Mouse (Mus musculus): Measurements from ENCODE around the gene Itpk1. TPM values are rescaled to one million over a fixed set of nuclear protein-coding genes. Genes with fewer than 3 reads are reported as not detected.

Gene Itpk1
- polyA plus RNA-seq, 1 experiment: 324 TPM

GRCm38 (mm10) chr12:102691180-102691579, 13.6 kb downstream of the Itpk1 start:
- Histone ChIP-seq H3K36me3 (ENCODE audit: control insufficient read depth, insufficient read depth, low read length) (peaks cover 7% of the 10 kb centered on the region), H3K27me3 (ENCODE audit: control insufficient read depth, insufficient read depth, low read length) (no peaks in the 10 kb centered on the region), H3K4me3 (ENCODE audit: low read depth, low read length) (peak overlapping the region; percentile 13), H3K4me1 (ENCODE audit: control insufficient read depth, insufficient read depth, insufficient read length, low read length) (peaks cover 69% of the 10 kb centered on the region), H3K27ac (ENCODE audit: insufficient read depth, low read depth, low read length) (peak overlapping the region; percentile 94)
- 11% methylated on average over 11 of the region's 11 CpGs for WGBS
- TF ChIP-seq CTCF (IDR thresholded peaks at IDR 0.05; ENCODE audit: extremely low read depth, insufficient read length, insufficient replicate concordance, low read depth, low read length) (no peak), POLR2A (IDR thresholded peaks at IDR 0.05; ENCODE audit: low read depth, low read length) (peak; percentile 24; the same call in 1 of the 2 replicates)

DNA sequence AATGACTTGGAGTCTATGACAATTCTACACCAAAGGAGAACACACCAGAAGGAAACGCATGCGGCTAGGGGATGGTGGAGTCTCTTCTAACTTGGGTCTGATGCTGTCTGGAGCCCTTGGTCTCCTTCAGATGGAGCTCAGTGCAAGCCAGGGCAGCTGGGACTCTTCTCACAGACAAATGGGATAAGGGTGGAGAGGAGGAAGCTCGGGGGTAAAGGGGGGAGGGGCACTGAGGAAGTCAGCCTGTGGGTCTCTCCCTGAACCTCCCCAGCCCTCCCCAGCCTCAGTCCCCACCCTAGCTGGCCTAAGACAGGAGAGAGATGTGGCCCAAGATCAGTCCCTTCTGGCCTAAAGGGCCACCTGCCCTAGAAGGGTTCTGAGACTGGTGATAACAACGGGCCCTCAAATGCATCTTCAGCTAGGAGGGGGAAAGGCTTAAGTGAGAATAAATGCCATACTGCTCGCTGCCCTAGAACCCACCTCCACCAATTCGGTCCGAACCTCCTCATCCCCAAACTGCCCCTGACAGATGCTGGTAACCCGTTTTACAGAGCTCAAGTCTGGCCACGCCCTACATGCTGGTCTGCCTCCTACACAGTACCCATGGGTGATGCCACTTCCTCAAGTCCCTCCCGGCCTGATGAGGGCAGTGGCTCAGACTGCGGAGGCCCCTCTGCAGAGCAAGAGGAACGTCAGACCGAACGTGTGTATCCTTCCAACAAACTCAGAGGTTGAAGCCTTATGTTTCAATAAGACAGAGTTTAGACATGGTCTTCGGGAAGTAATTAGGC, 14.8 kb downstream of the Itpk1 start:
- TF ChIP-seq CTCF (IDR thresholded peaks at IDR 0.05; ENCODE audit: extremely low read depth, insufficient read length, insufficient replicate concordance, low read depth, low read length) (no peak), POLR2A (IDR thresholded peaks at IDR 0.05; ENCODE audit: low read depth, low read length) (no peak)
- Histone ChIP-seq H3K27me3 (ENCODE audit: control insufficient read depth, insufficient read depth, low read length) (no peaks in the 10 kb centered on the region), H3K4me1 (ENCODE audit: control insufficient read depth, insufficient read depth, insufficient read length, low read length) (peaks cover 72% of the 10 kb centered on the region), H3K27ac (ENCODE audit: insufficient read depth, low read depth, low read length) (peak overlapping the region; percentile 94), H3K36me3 (ENCODE audit: control insufficient read depth, insufficient read depth, low read length) (peaks cover 7% of the 10 kb centered on the region), H3K4me3 (ENCODE audit: low read depth, low read length) (no peak overlapping the region)
- WGBS: 53% methylated on average over 15 of the region's 15 CpGs

GRCm38 (mm10) chr12:102686321-102686720, 18.4 kb downstream of the Itpk1 start:
- no peak overlapping the region for H3K4me3 ChIP-seq (ENCODE audit: low read depth, low read length)
- peaks cover 16% of the 10 kb centered on the region for H3K36me3 ChIP-seq (ENCODE audit: control insufficient read depth, insufficient read depth, low read length)
- H3K4me1 ChIP-seq (ENCODE audit: control insufficient read depth, insufficient read depth, insufficient read length, low read length): peaks cover 79% of the 10 kb centered on the region
- peak overlapping the region; percentile 99 for H3K27ac ChIP-seq (ENCODE audit: insufficient read depth, low read depth, low read length)
- no peaks in the 10 kb centered on the region for H3K27me3 ChIP-seq (ENCODE audit: control insufficient read depth, insufficient read depth, low read length)
- TF ChIP-seq CTCF (IDR thresholded peaks at IDR 0.05; ENCODE audit: extremely low read depth, insufficient read length, insufficient replicate concordance, low read depth, low read length) (no peak), POLR2A (IDR thresholded peaks at IDR 0.05; ENCODE audit: low read depth, low read length) (no peak)
- WGBS: 78% methylated on average over 5 of the region's 5 CpGs

GRCm38 (mm10) chr12:102685523-102685931, 19.2 kb downstream of the Itpk1 start:
- peaks cover 21% of the 10 kb centered on the region for H3K36me3 ChIP-seq (ENCODE audit: control insufficient read depth, insufficient read depth, low read length)
- 23% methylated on average over 9 of the region's 9 CpGs for WGBS
- peaks cover 79% of the 10 kb centered on the region for H3K4me1 ChIP-seq (ENCODE audit: control insufficient read depth, insufficient read depth, insufficient read length, low read length)
- H3K27ac ChIP-seq (ENCODE audit: insufficient read depth, low read depth, low read length): peak overlapping the region; percentile 99
- H3K4me3 ChIP-seq (ENCODE audit: low read depth, low read length): peak overlapping the region; percentile 12; the same call in 1 of the 2 replicates
- H3K27me3 ChIP-seq (ENCODE audit: control insufficient read depth, insufficient read depth, low read length): no peaks in the 10 kb centered on the region
- TF ChIP-seq POLR2A (IDR thresholded peaks at IDR 0.05; ENCODE audit: low read depth, low read length): no peak
- TF ChIP-seq CTCF (IDR thresholded peaks at IDR 0.05; ENCODE audit: extremely low read depth, insufficient read length, insufficient replicate concordance, low read depth, low read length): no peak

DNA sequence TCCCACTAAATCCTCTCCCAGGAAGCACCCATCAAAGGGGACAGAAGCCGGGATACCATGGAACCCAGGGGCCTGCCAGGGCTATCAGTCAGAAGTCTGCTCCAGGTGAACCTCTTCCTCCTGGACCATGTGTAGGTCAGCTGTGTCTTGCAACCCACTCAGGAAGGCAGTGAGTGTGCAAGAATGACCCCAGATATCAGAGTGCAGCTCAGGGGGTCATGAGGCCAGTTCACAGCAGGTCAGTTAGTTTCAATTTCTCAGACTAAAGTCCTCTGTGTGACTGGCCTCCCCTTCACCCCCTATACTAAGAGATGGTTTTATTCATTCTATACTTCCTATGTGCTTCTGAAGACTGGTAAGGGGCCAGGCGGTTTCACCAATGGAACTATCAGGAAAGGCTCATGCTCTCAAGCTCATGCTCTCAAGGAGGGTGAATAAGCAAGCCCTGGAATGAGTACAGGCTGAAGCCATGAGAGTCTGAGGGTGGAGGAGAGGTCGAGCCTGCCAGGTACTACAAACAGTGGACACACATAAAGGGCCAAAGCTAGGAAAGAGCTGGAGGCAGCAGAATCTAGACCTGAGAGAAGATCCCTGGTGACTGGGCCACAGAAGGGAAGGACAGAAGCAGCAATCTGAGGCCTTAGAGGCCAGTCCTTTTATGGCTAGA, 19.9 kb downstream of the Itpk1 start:
- H3K4me3 ChIP-seq (ENCODE audit: low read depth, low read length): peak overlapping the region; percentile 12; the same call in 1 of the 2 replicates
- peaks cover 79% of the 10 kb centered on the region for H3K4me1 ChIP-seq (ENCODE audit: control insufficient read depth, insufficient read depth, insufficient read length, low read length)
- H3K36me3 ChIP-seq (ENCODE audit: control insufficient read depth, insufficient read depth, low read length): peaks cover 21% of the 10 kb centered on the region
- no peaks in the 10 kb centered on the region for H3K27me3 ChIP-seq (ENCODE audit: control insufficient read depth, insufficient read depth, low read length)
- 56% methylated on average over 3 of the region's 3 CpGs for WGBS
- H3K27ac ChIP-seq (ENCODE audit: insufficient read depth, low read depth, low read length): peak overlapping the region; percentile 99
- TF ChIP-seq CTCF (IDR thresholded peaks at IDR 0.05; ENCODE audit: extremely low read depth, insufficient read length, insufficient replicate concordance, low read depth, low read length) (no peak), POLR2A (IDR thresholded peaks at IDR 0.05; ENCODE audit: low read depth, low read length) (no peak)

DNA sequence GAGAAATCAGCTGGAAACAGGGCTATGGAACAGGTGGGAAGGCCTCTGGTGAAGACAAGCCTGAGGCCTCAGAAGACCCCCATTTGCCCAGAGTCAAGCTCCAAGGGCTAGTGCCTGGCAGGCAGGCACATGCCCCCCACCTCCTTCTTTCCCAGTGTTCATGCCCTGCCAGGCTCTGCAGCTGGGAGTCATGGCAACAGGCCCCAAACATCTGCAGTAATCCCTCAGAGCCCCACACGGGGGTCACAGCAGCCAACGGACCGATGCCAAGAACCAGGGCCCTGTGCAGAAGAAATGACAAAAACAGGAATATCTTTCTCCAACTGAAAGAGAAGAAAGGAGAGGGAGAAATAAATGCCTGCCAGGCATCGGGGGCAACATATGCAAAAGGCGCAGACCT, 20.8 kb downstream of the Itpk1 start:
- 0 out of 2 replicates have a peak overlapping the region, but pooled peaks have one; percentile 2 for H3K4me3 ChIP-seq (ENCODE audit: low read depth, low read length)
- no peaks in the 10 kb centered on the region for H3K27me3 ChIP-seq (ENCODE audit: control insufficient read depth, insufficient read depth, low read length)
- WGBS: 73% methylated on average over 5 of the region's 5 CpGs
- peak overlapping the region; percentile 99 for H3K27ac ChIP-seq (ENCODE audit: insufficient read depth, low read depth, low read length)
- TF ChIP-seq POLR2A (IDR thresholded peaks at IDR 0.05; ENCODE audit: low read depth, low read length) (no peak), CTCF (IDR thresholded peaks at IDR 0.05; ENCODE audit: extremely low read depth, insufficient read length, insufficient replicate concordance, low read depth, low read length) (no peak)
- peaks cover 21% of the 10 kb centered on the region for H3K36me3 ChIP-seq (ENCODE audit: control insufficient read depth, insufficient read depth, low read length)
- H3K4me1 ChIP-seq (ENCODE audit: control insufficient read depth, insufficient read depth, insufficient read length, low read length): peaks cover 84% of the 10 kb centered on the region

- Histone ChIP-seq H3K4me1 (ENCODE audit: control insufficient read depth, insufficient read depth, insufficient read length, low read length) (peaks cover 89% of the 10 kb centered on the region), H3K27me3 (ENCODE audit: control insufficient read depth, insufficient read depth, low read length) (no peaks in the 10 kb centered on the region), H3K4me3 (ENCODE audit: low read depth, low read length) (no peak overlapping the region), H3K36me3 (ENCODE audit: control insufficient read depth, insufficient read depth, low read length) (peaks cover 21% of the 10 kb centered on the region), H3K27ac (ENCODE audit: insufficient read depth, low read depth, low read length) (peak overlapping the region; percentile 99)
- WGBS: 26% methylated on average over 6 of the region's 6 CpGs
- TF ChIP-seq POLR2A (IDR thresholded peaks at IDR 0.05; ENCODE audit: low read depth, low read length) (no peak), CTCF (IDR thresholded peaks at IDR 0.05; ENCODE audit: extremely low read depth, insufficient read length, insufficient replicate concordance, low read depth, low read length) (no peak)
Observed at GRCm38 (mm10) chr12:102683438-102683837, 21.3 kb downstream of the Itpk1 start.

Data from small intestine, adult 2 months (tissue).